Mouse (Mus musculus): Measurements from ENCODE around the gene Dok7. TPM values are rescaled to one million over a fixed set of nuclear protein-coding genes. Genes with fewer than 3 reads are reported as not detected.

The Dok7 gene
- polyA plus RNA-seq, 1 experiment: 15.8 TPM

DNA sequence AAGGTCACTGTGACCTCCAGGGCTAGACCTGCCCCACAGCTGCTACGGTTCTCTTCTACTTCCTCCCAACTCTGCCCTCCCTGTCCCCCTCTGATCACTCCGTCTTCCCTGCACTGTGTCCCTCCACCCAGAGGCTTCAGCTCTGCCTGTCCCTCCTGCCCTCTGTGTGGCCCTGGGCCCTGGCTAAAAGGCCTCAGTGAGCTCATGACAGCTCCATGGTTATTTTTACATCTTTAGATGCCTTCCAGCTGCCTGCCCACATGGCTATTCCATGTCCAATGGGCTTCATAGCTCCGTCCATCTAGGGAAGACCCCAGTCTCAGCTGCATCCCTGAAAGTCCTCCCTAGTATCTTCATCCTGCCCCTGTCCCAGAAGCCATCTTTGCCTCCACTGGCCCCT lies 3.5 kb downstream of the Dok7 start:
- Histone ChIP-seq H3K4me3 (ENCODE audit: insufficient read depth, poor library complexity, severe bottlenecking) (no peak overlapping the region), H3K79me3 (ENCODE audit: low read depth) (no peaks in the 10 kb centered on the region), H3K79me2 (ENCODE audit: control insufficient read depth, insufficient read depth) (no peaks in the 10 kb centered on the region), H3K36me3 (ENCODE audit: control insufficient read depth, insufficient read depth) (no peaks in the 10 kb centered on the region), H3ac (ENCODE audit: control insufficient read depth, insufficient read length, low read depth) (no peak overlapping the region), H3K27me3 (ENCODE audit: control insufficient read depth, insufficient read depth, insufficient read length) (no peaks in the 10 kb centered on the region)
- TF ChIP-seq MYOD1 (IDR thresholded peaks at IDR 0.05; ENCODE audit: control insufficient read depth, insufficient read length, low read depth) (no peak), USF1 (IDR thresholded peaks at IDR 0.05; ENCODE audit: low read depth) (no peak), CEBPB (IDR thresholded peaks at IDR 0.05; ENCODE audit: low read depth) (no peak), MAX (IDR thresholded peaks at IDR 0.05) (no peak), MYOG (IDR thresholded peaks at IDR 0.05; ENCODE audit: control insufficient read depth, extremely low read depth, insufficient read length) (no peak), FOSL1 (IDR thresholded peaks at IDR 0.05; ENCODE audit: insufficient read depth, low read length, poor library complexity, severe bottlenecking) (no peak), CTCF (IDR thresholded peaks at IDR 0.05; ENCODE audit: control insufficient read depth, insufficient read depth, insufficient read length) (no peak)

DNA sequence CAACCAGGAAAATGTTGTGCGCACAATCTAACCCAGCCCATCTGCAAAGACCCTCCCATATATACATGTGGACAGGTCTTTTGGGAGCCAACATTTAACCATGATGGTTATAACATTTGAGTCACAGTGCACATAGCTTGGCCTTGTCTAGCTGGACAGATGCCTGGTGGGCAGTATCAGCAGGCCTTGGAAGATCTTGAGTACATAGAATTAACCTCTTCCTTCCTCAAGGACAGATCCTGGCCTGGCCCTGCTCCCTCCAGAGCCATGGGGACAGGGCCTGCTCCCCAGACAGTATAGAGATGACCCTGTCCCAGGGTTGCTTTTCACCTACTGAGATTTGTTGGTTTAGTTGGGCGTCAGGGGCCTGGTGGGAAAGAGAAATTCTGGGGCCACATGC lies 13.3 kb downstream of the Dok7 start:
- TF ChIP-seq CTCF (IDR thresholded peaks at IDR 0.05; ENCODE audit: control insufficient read depth, insufficient read depth, insufficient read length) (no peak), CEBPB (IDR thresholded peaks at IDR 0.05; ENCODE audit: low read depth) (no peak), FOSL1 (IDR thresholded peaks at IDR 0.05; ENCODE audit: insufficient read depth, low read length, poor library complexity, severe bottlenecking) (no peak), MYOD1 (IDR thresholded peaks at IDR 0.05; ENCODE audit: control insufficient read depth, insufficient read length, low read depth) (no peak), MAX (IDR thresholded peaks at IDR 0.05) (no peak), USF1 (IDR thresholded peaks at IDR 0.05; ENCODE audit: low read depth) (no peak), MYOG (IDR thresholded peaks at IDR 0.05; ENCODE audit: control insufficient read depth, extremely low read depth, insufficient read length) (no peak)
- Histone ChIP-seq H3K4me3 (ENCODE audit: insufficient read depth, poor library complexity, severe bottlenecking) (no peak overlapping the region), H3K79me3 (ENCODE audit: low read depth) (no peaks in the 10 kb centered on the region), H3K79me2 (ENCODE audit: control insufficient read depth, insufficient read depth) (no peaks in the 10 kb centered on the region), H3K27me3 (ENCODE audit: control insufficient read depth, insufficient read depth, insufficient read length) (no peaks in the 10 kb centered on the region), H3K36me3 (ENCODE audit: control insufficient read depth, insufficient read depth) (no peaks in the 10 kb centered on the region), H3ac (ENCODE audit: control insufficient read depth, insufficient read length, low read depth) (no peak overlapping the region)

DNA sequence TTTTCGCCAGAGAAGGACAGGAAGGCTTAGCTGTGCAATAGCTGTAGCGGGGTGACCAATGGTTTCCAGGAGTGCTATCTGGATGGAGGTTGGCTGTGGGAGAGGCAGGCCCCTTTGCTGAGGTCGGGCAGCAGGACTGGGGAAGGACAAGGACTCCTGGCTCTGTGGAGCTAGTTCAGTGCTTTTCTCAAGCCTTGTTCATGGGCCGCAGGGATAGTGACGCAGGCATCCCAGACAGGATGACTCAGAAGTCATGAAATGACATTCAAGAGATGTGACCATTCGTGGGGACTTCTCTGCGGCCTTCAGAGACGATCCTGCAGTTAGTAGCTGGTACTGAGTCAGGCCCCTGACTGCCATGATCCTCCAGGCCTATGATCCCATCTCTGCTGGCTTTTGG lies 13.7 kb downstream of the Dok7 start:
- Histone ChIP-seq H3K36me3 (ENCODE audit: control insufficient read depth, insufficient read depth) (no peaks in the 10 kb centered on the region), H3K27me3 (ENCODE audit: control insufficient read depth, insufficient read depth, insufficient read length) (no peaks in the 10 kb centered on the region), H3ac (ENCODE audit: control insufficient read depth, insufficient read length, low read depth) (no peak overlapping the region), H3K79me2 (ENCODE audit: control insufficient read depth, insufficient read depth) (no peaks in the 10 kb centered on the region), H3K4me3 (ENCODE audit: insufficient read depth, poor library complexity, severe bottlenecking) (no peak overlapping the region), H3K79me3 (ENCODE audit: low read depth) (no peaks in the 10 kb centered on the region)
- TF ChIP-seq CEBPB (IDR thresholded peaks at IDR 0.05; ENCODE audit: low read depth) (no peak), USF1 (IDR thresholded peaks at IDR 0.05; ENCODE audit: low read depth) (no peak), MYOD1 (IDR thresholded peaks at IDR 0.05; ENCODE audit: control insufficient read depth, insufficient read length, low read depth) (no peak), CTCF (IDR thresholded peaks at IDR 0.05; ENCODE audit: control insufficient read depth, insufficient read depth, insufficient read length) (no peak), MAX (IDR thresholded peaks at IDR 0.05) (no peak), MYOG (IDR thresholded peaks at IDR 0.05; ENCODE audit: control insufficient read depth, extremely low read depth, insufficient read length) (no peak), FOSL1 (IDR thresholded peaks at IDR 0.05; ENCODE audit: insufficient read depth, low read length, poor library complexity, severe bottlenecking) (no peak)

DNA sequence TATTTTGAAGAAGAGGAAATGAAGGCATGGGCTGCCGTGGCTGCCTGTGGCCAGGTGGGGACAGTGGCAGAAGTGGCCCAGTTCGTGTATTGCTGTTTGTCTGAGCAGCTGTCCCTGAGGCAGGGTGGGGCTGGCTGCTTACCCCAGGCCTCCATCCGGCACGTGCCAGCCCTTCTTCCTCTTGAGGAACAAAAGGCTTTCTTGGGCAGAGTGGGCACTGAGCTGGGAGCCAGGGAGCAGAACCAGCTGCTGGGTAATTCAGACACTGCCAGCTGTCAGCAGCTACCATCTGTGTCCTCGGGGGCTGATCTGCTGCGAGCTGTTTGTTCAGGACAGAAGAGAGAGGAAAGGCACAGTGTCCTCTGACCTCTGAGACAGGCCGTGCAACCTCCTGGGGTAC lies 14.4 kb downstream of the Dok7 start:
- H3K79me3 ChIP-seq (ENCODE audit: low read depth): no peaks in the 10 kb centered on the region
- no peaks in the 10 kb centered on the region for H3K36me3 ChIP-seq (ENCODE audit: control insufficient read depth, insufficient read depth)
- no peaks in the 10 kb centered on the region for H3K79me2 ChIP-seq (ENCODE audit: control insufficient read depth, insufficient read depth)
- H3K27me3 ChIP-seq (ENCODE audit: control insufficient read depth, insufficient read depth, insufficient read length): no peaks in the 10 kb centered on the region
- H3K4me3 ChIP-seq (ENCODE audit: insufficient read depth, poor library complexity, severe bottlenecking): no peak overlapping the region
- TF ChIP-seq USF1 (IDR thresholded peaks at IDR 0.05; ENCODE audit: low read depth): no peak
- no peak for TF ChIP-seq CEBPB (IDR thresholded peaks at IDR 0.05; ENCODE audit: low read depth)
- no peak for TF ChIP-seq CTCF (IDR thresholded peaks at IDR 0.05; ENCODE audit: control insufficient read depth, insufficient read depth, insufficient read length)
- TF ChIP-seq FOSL1 (IDR thresholded peaks at IDR 0.05; ENCODE audit: insufficient read depth, low read length, poor library complexity, severe bottlenecking): no peak
- TF ChIP-seq MAX (IDR thresholded peaks at IDR 0.05): no peak
- no peak for TF ChIP-seq MYOD1 (IDR thresholded peaks at IDR 0.05; ENCODE audit: control insufficient read depth, insufficient read length, low read depth)
- TF ChIP-seq MYOG (IDR thresholded peaks at IDR 0.05; ENCODE audit: control insufficient read depth, extremely low read depth, insufficient read length): no peak
- H3ac ChIP-seq (ENCODE audit: control insufficient read depth, insufficient read length, low read depth): no peak overlapping the region

DNA sequence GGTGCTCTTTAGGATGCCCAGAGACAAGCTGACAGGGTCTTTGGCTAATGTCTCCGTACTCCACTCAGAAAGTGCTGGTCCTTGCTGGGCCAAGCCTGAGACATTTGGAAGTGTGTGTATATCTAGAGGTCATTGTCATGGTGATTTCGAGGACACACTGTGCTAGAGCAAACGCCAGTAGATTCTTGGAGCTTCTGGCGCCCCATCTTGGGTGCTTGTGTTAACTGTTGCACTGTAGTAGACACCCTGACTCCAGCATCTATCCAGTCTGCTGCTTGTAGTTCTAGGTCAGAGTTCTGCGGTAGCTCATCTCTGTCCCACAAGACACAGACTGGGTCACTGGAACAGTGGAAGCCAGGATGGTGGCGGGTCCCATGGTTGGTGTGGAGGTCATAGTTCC lies 15.3 kb downstream of the Dok7 start:
- Histone ChIP-seq H3K36me3 (ENCODE audit: control insufficient read depth, insufficient read depth) (no peaks in the 10 kb centered on the region), H3K79me3 (ENCODE audit: low read depth) (no peaks in the 10 kb centered on the region)
- no peak for TF ChIP-seq MYOD1 (IDR thresholded peaks at IDR 0.05; ENCODE audit: control insufficient read depth, insufficient read length, low read depth)
- TF ChIP-seq MYOG (IDR thresholded peaks at IDR 0.05; ENCODE audit: control insufficient read depth, extremely low read depth, insufficient read length): no peak
- TF ChIP-seq FOSL1 (IDR thresholded peaks at IDR 0.05; ENCODE audit: insufficient read depth, low read length, poor library complexity, severe bottlenecking): no peak
- TF ChIP-seq CEBPB (IDR thresholded peaks at IDR 0.05; ENCODE audit: low read depth): no peak
- no peak for TF ChIP-seq CTCF (IDR thresholded peaks at IDR 0.05; ENCODE audit: control insufficient read depth, insufficient read depth, insufficient read length)
- TF ChIP-seq USF1 (IDR thresholded peaks at IDR 0.05; ENCODE audit: low read depth): no peak
- TF ChIP-seq MAX (IDR thresholded peaks at IDR 0.05): no peak

DNA sequence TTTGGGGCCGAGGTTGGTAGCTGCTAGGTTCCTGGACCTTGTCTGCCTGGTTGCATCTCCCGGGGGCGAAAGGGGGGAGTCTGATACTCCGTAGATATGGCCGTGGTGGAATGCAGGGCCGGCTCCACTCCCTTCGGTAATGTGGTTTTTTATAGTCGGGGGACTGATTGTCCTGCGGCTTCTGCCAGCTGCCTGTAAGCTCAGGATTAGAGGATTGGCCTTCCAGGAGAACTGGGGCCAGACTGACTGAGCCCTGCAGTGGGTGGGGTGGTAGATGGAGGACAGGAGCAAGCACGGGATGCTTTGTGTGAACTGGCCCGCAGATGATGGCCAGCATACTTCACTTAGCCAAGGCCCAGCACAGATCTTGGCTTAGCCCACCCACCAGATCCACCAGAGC lies 16.7 kb downstream of the Dok7 start:
- Histone ChIP-seq H3K36me3 (ENCODE audit: control insufficient read depth, insufficient read depth) (no peaks in the 10 kb centered on the region), H3K4me3 (ENCODE audit: insufficient read depth, poor library complexity, severe bottlenecking) (no peak overlapping the region), H3ac (ENCODE audit: control insufficient read depth, insufficient read length, low read depth) (no peak overlapping the region), H3K79me3 (ENCODE audit: low read depth) (no peaks in the 10 kb centered on the region), H3K27me3 (ENCODE audit: control insufficient read depth, insufficient read depth, insufficient read length) (no peaks in the 10 kb centered on the region), H3K79me2 (ENCODE audit: control insufficient read depth, insufficient read depth) (no peaks in the 10 kb centered on the region)
- TF ChIP-seq FOSL1 (IDR thresholded peaks at IDR 0.05; ENCODE audit: insufficient read depth, low read length, poor library complexity, severe bottlenecking) (no peak), MAX (IDR thresholded peaks at IDR 0.05) (no peak), MYOG (IDR thresholded peaks at IDR 0.05; ENCODE audit: control insufficient read depth, extremely low read depth, insufficient read length) (no peak), USF1 (IDR thresholded peaks at IDR 0.05; ENCODE audit: low read depth) (no peak), CEBPB (IDR thresholded peaks at IDR 0.05; ENCODE audit: low read depth) (no peak), MYOD1 (IDR thresholded peaks at IDR 0.05; ENCODE audit: control insufficient read depth, insufficient read length, low read depth) (no peak), CTCF (IDR thresholded peaks at IDR 0.05; ENCODE audit: control insufficient read depth, insufficient read depth, insufficient read length) (no peak)

More for the DNA sequence above, 15.3 kb downstream of the Dok7 start:
- no peaks in the 10 kb centered on the region for H3K79me2 ChIP-seq (ENCODE audit: control insufficient read depth, insufficient read depth)
- no peak overlapping the region for H3ac ChIP-seq (ENCODE audit: control insufficient read depth, insufficient read length, low read depth)
- H3K27me3 ChIP-seq (ENCODE audit: control insufficient read depth, insufficient read depth, insufficient read length): no peaks in the 10 kb centered on the region
- H3K4me3 ChIP-seq (ENCODE audit: insufficient read depth, poor library complexity, severe bottlenecking): no peak overlapping the region
